Mouse (Mus musculus): ENCODE data around the gene Fancl. TPM values are rescaled to one million over a fixed set of nuclear protein-coding genes. Genes with fewer than 3 reads are reported as not detected.
A peak's percentile ranks its signal among the peaks of the same experiment; 100 is the strongest.

The Fancl gene
- total and polyA plus RNA-seq, 3 experiments, result 35.3 to 71.9 (median 44.5) TPM

- H3K36me3 ChIP-seq (replicated peaks in 1 of 2; ENCODE audit: control insufficient read depth in 1 of 2, insufficient read depth in 1 of 2, low read length in 1 of 2), result peaks cover 12 to 64% of the 10 kb centered on the region in 2 experiments
- no peak overlapping the region for H3K4me2 ChIP-seq (ENCODE audit: insufficient read depth, low read depth, poor library complexity, severe bottlenecking)
- no peak overlapping the region for H3K9ac ChIP-seq (ENCODE audit: insufficient read depth, low read depth)
- in situ Hi-C loops (cut with MboI; ENCODE audit: low pct_ligation_motif_present, low pct_unique_long_range_greater_than_20kb, low sequenced_read_pairs), result no loop called here
- no peak overlapping the region for H3K27ac ChIP-seq (ENCODE audit: insufficient read depth, low read depth)
- H3K79me2 ChIP-seq (replicated peaks; ENCODE audit: control insufficient read depth, extremely low read depth, insufficient read depth, poor library complexity, severe bottlenecking), result no peaks in the 10 kb centered on the region
- DNase-seq (ENCODE audit: extremely low read depth), result no peak
- no peaks in the 10 kb centered on the region for H3K9me3 ChIP-seq (replicated peaks; ENCODE audit: low read length)
- H3K27me3 ChIP-seq (replicated peaks), result no peaks in the 10 kb centered on the region
- no peaks in the 10 kb centered on the region for H3K4me1 ChIP-seq (ENCODE audit: control insufficient read depth in 1 of 2, insufficient read depth in 2 of 2)
- dilution Hi-C loops (cut with MboI; ENCODE audit: extremely low pct_ligation_motif_present, extremely low pct_unique_long_range_greater_than_20kb, low sequenced_read_pairs), result no loop called here
- TF ChIP-seq RCOR1 (conservative IDR thresholded peaks at IDR 0.05; ENCODE audit: low read depth, low read length) (no peak), KAT2A (IDR thresholded peaks at IDR 0.05; ENCODE audit: insufficient replicate concordance, low read length) (no peak), TBP (conservative IDR thresholded peaks at IDR 0.05; ENCODE audit: low read depth, low read length) (no peak), MXI1 (IDR thresholded peaks at IDR 0.05; ENCODE audit: low read depth, low read length) (no peak), USF1 (IDR thresholded peaks at IDR 0.05; ENCODE audit: low read depth, low read length) (no peak), ZNF384 (IDR thresholded peaks at IDR 0.05; ENCODE audit: low read depth, low read length) (no peak), UBTF (IDR thresholded peaks at IDR 0.05; ENCODE audit: low read depth, low read length) (no peak), PAX5 (IDR thresholded peaks at IDR 0.05; ENCODE audit: low read length) (no peak), POLR2A (IDR thresholded peaks at IDR 0.05; ENCODE audit: low read depth, low read length) (no peak), SMC3 (IDR thresholded peaks at IDR 0.05; ENCODE audit: low read depth, low read length) (no peak), ZMIZ1 (IDR thresholded peaks at IDR 0.05; ENCODE audit: low read depth, low read length) (no peak), CTCF (conservative IDR thresholded peaks at IDR 0.05 in 1 of 2, IDR thresholded peaks at IDR 0.05 in 1 of 2; ENCODE audit: low read depth in 2 of 2, low read length in 2 of 2) (no peak), MAX (IDR thresholded peaks at IDR 0.05; ENCODE audit: low read length) (no peak), MAZ (IDR thresholded peaks at IDR 0.05; ENCODE audit: low read depth, low read length) (no peak), USF2 (conservative IDR thresholded peaks at IDR 0.05; ENCODE audit: low read depth, low read length) (no peak), HCFC1 (IDR thresholded peaks at IDR 0.05; ENCODE audit: low read depth, low read length) (no peak), RAD21 (IDR thresholded peaks at IDR 0.05; ENCODE audit: low read depth, low read length) (no peak), BHLHE40 (IDR thresholded peaks at IDR 0.05; ENCODE audit: low read depth, low read length) (no peak), CHD2 (IDR thresholded peaks at IDR 0.05; ENCODE audit: low read length) (no peak)
- H3K4me3 ChIP-seq (replicated peaks in 1 of 3; ENCODE audit: low read depth in 2 of 3, low read length in 2 of 3, poor library complexity in 1 of 3), result no peak overlapping the region
These were observed 95.8 kb downstream of the Fancl start for GRCm38 (mm10) chr11:26481691-26482242.

DNA sequence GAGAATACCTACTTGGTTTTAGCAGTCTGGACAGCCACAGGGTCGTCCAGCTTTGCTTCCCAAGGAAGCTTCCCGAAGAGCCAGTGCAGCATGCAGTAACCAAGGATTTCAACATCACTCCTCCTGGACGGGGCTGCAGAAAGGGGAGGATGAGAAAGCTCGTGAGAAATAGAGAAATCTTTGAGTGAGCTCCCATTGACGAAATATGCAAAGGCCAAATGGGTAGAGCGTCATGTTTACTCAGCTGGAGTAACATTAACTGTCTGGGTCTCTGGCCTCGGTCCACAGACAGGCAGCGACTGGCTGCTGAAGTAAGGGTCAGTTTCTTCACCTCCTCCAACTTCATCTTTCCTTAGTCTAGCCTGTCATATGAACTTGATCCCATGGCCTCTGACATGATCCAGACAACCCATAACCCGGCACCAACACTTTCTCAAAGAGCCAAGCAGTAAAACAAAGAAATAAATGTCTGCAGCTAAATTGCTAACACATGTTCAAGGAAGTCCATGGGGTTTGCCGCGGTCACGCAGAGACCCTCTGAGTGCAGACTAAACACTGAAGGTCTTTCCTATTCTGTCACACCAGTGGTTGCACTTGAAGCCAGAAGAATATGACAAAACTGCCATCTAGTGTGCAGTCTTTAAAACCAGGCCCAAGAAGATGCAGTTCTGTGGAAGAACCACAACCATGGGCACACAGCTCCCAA lies 104.0 kb downstream of the Fancl start:
- H3K4me1 ChIP-seq (ENCODE audit: control insufficient read depth in 1 of 2, insufficient read depth in 2 of 2), result no peaks in the 10 kb centered on the region
- in situ Hi-C loops (cut with MboI; ENCODE audit: low pct_ligation_motif_present, low pct_unique_long_range_greater_than_20kb, low sequenced_read_pairs) (no loop called here), dilution Hi-C loops (cut with MboI; ENCODE audit: extremely low pct_ligation_motif_present, extremely low pct_unique_long_range_greater_than_20kb, low sequenced_read_pairs) (no loop called here)
- peaks cover 9 to 66% of the 10 kb centered on the region in 2 experiments for H3K36me3 ChIP-seq (replicated peaks in 1 of 2; ENCODE audit: control insufficient read depth in 1 of 2, insufficient read depth in 1 of 2, low read length in 1 of 2)
- DNase-seq (ENCODE audit: extremely low read depth), result no peak
- H3K9me3 ChIP-seq (replicated peaks; ENCODE audit: low read length), result no peaks in the 10 kb centered on the region
- no peak overlapping the region for H3K9ac ChIP-seq (ENCODE audit: insufficient read depth, low read depth)
- TF ChIP-seq RAD21 (IDR thresholded peaks at IDR 0.05; ENCODE audit: low read depth, low read length), result peak; percentile 53
- TF ChIP-seq CTCF (conservative IDR thresholded peaks at IDR 0.05 in 1 of 2, IDR thresholded peaks at IDR 0.05 in 1 of 2; ENCODE audit: low read depth in 2 of 2, low read length in 2 of 2), result peak in 1 of 2 experiments; percentile 49; a peak in 2 of 4 replicates
- TF ChIP-seq SMC3 (IDR thresholded peaks at IDR 0.05; ENCODE audit: low read depth, low read length), result peak; percentile 28
- no peak for TF ChIP-seq TBP (conservative IDR thresholded peaks at IDR 0.05; ENCODE audit: low read depth, low read length)
- no peaks in the 10 kb centered on the region for H3K79me2 ChIP-seq (replicated peaks; ENCODE audit: control insufficient read depth, extremely low read depth, insufficient read depth, poor library complexity, severe bottlenecking)
- no peak overlapping the region for H3K4me3 ChIP-seq (replicated peaks in 1 of 3; ENCODE audit: low read depth in 2 of 3, low read length in 2 of 3, poor library complexity in 1 of 3)
- no peak overlapping the region for H3K27ac ChIP-seq (ENCODE audit: insufficient read depth, low read depth)
- no peak overlapping the region for H3K4me2 ChIP-seq (ENCODE audit: insufficient read depth, low read depth, poor library complexity, severe bottlenecking)
- no peaks in the 10 kb centered on the region for H3K27me3 ChIP-seq (replicated peaks)
